Mouse (Mus musculus) hindbrain, embryonic 12.5 days (tissue): ENCODE measurements around the gene Jade1. TPM values are rescaled to one million over a fixed set of nuclear protein-coding genes. Genes with fewer than 3 reads are reported as not detected.

Experiments used
- ATAC-seq: fragments of 200-750 bp; cut with Nextera tagmentation; 2 replicates; pipeline ENCODE4 v1.8.0; 2017; ENCODE audit warnings: moderate TSS enrichment; ENCODE audit not compliant: low FRiP score
- H3K27ac ChIP-seq: fragments of 300-500 bp; sonication (generic); 2 replicates; pipeline ENCODE4 v1.5.1; 2016; ENCODE audit warnings: mild to moderate bottlenecking
- H3K27me3 ChIP-seq: fragments of 300-500 bp; sonication (generic); 2 replicates; pipeline ENCODE4 v1.6.1; 2016; ENCODE audit warnings: mild to moderate bottlenecking
- H3K36me3 ChIP-seq: fragments of 300-500 bp; sonication (generic); 2 replicates; pipeline ENCODE4 v1.6.1; 2016; ENCODE audit warnings: mild to moderate bottlenecking
- H3K4me1 ChIP-seq: fragments of 300-500 bp; sonication (generic); 2 replicates; pipeline ENCODE4 v1.6.1; 2016
- H3K4me2 ChIP-seq: fragments of 300-500 bp; sonication (generic); replicated peaks from 2 replicates; pipeline ENCODE4 v1.6.1; 2016; ENCODE audit warnings: mild to moderate bottlenecking
- H3K4me3 ChIP-seq: fragments of 300-500 bp; sonication (generic); 2 replicates; pipeline ENCODE4 v1.5.1; 2016; ENCODE audit warnings: mild to moderate bottlenecking
- H3K9ac ChIP-seq: fragments of 300-500 bp; sonication (generic); 2 replicates; pipeline ENCODE4 v1.6.1; 2016; ENCODE audit warnings: mild to moderate bottlenecking, moderate library complexity
- H3K9me3 ChIP-seq: fragments of 300-500 bp; sonication (generic); replicated peaks from 2 replicates; pipeline ENCODE4 v1.6.1; 2016; ENCODE audit warnings: mild to moderate bottlenecking
- WGBS: fragments of 180-500 bp; shearing (Covaris S2); methylation state at CpG from one replicate; pipeline ENCODE4 v1.1.7; 2016; 5-methylcytosine and 5-hydroxymethylcytosine counted together
- polyA plus RNA-seq: library from polyadenylated mRNA; unstranded; fragments of >200 nt; fragmentation: Nextera tagmentation; extraction: Ambion mirVana; gene quantifications from 2 replicates; pipeline ENCODE4 v1.2.1, GENCODE M21; 2016

The Jade1 gene
- polyA plus RNA-seq, 1 experiment from 2014 or later = 16.0 TPM

DNA sequence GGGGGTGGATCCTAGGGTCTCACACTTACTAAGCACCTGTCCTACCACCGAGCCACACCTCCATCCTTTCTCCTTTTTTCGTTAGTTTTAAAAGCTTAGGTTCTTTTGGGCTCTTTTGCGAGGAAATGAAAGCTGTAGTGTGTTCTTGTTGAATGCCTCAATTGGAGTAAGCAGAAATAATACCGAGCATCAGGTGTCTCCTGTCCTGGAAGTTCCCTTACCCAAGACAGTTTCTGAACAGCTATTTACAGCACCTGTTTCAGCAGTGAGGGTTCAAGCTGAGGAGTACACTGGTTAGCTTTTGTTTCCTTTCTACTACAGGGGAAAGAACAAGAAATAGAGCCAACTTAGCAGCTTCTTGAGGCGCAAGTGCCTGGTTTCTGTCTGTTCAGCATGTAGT lies 14.4 kb downstream of the Jade1 start:
- Histone ChIP-seq H3K36me3 (no peaks in the 10 kb centered on the region), H3K27me3 (no peaks in the 10 kb centered on the region), H3K4me2 (no peak overlapping the region), H3K4me3 (no peak overlapping the region), H3K27ac (no peak overlapping the region), H3K9ac (no peak overlapping the region), H3K9me3 (no peaks in the 10 kb centered on the region), H3K4me1 (peaks cover 20% of the 10 kb centered on the region)
- no peak for ATAC-seq
- 72% methylated on average over 5 of the region's 5 CpGs for WGBS

DNA sequence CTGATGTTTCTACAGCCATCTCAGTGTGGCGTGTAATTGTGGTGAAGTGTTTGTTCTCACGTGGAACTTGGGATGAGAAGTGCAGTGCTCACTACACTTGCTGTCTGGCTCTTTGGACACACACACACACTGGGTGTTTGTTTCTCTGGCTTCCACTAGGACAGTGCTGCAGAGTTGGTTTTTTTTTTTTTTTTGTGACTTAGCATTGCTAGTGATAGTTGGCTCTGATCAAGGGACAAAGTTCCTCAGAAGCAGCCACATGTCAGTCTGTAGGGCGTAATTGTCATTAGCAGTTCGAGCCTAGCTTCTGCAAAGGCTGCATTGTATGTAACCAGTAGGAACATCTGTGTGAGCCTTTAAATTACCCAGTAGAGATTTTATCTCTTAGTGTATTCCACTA lies 16.6 kb downstream of the Jade1 start:
- H3K9me3 ChIP-seq = no peaks in the 10 kb centered on the region
- H3K4me2 ChIP-seq = no peak overlapping the region
- no peaks in the 10 kb centered on the region for H3K36me3 ChIP-seq
- WGBS = 77% methylated on average over 4 of the region's 4 CpGs
- no peak overlapping the region for H3K9ac ChIP-seq
- ATAC-seq = no peak
- no peak overlapping the region for H3K4me3 ChIP-seq
- peaks cover 22% of the 10 kb centered on the region for H3K4me1 ChIP-seq
- H3K27me3 ChIP-seq = no peaks in the 10 kb centered on the region
- H3K27ac ChIP-seq = no peak overlapping the region

DNA sequence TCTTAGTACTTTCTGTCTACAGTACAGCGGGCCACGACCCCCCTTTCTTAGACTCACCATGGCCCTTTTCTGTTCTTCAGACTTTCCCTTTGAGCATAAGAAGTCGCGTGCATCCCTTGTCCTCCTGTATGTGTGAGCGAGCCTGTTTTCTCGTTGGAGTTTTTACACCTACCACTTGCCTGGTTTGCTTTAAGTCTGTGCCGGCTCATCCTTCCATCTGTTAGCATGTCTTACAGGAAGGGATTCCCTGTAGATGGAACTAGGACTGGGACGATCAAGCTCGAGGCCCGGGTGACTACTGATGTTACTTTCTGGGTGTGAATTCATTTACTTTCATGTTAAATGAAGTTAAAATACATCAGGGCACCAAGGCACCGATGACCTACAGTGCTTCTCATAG lies 17.4 kb downstream of the Jade1 start:
- no peak overlapping the region for H3K27ac ChIP-seq
- 93% methylated on average over 11 of the region's 11 CpGs for WGBS

DNA sequence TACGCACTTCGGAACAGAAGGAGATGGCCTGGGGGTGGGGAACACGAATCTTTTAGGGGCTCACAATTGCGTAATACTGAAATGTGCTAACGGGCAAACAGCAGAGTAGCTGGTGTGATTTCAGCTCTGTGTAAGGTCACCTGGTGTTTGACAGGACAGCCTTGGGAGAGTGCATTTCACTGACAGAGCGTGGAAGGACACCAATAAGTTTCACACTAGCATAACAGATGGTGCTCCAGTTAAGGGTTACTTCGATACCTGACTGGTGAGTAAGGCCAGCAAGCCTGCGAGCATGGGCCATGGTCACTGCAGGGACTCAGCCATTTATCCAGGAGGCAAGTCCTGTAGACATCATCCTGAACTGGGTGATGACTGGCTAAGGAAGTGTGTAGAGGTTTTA lies 18.7 kb downstream of the Jade1 start:
- H3K4me2 ChIP-seq = no peak overlapping the region
- no peak overlapping the region for H3K4me3 ChIP-seq
- H3K27me3 ChIP-seq = no peaks in the 10 kb centered on the region
- WGBS = 84% methylated on average over 8 of the region's 8 CpGs
- no peaks in the 10 kb centered on the region for H3K9me3 ChIP-seq
- peaks cover 19% of the 10 kb centered on the region for H3K4me1 ChIP-seq
- ATAC-seq = no peak
- H3K27ac ChIP-seq = no peak overlapping the region
- H3K36me3 ChIP-seq = no peaks in the 10 kb centered on the region
- no peak overlapping the region for H3K9ac ChIP-seq

More for the DNA sequence above, 17.4 kb downstream of the Jade1 start:
- H3K4me1 ChIP-seq = peaks cover 22% of the 10 kb centered on the region
- H3K36me3 ChIP-seq = no peaks in the 10 kb centered on the region
- no peaks in the 10 kb centered on the region for H3K9me3 ChIP-seq
- no peak overlapping the region for H3K9ac ChIP-seq
- no peak overlapping the region for H3K4me2 ChIP-seq
- H3K27me3 ChIP-seq = no peaks in the 10 kb centered on the region
- no peak overlapping the region for H3K4me3 ChIP-seq
- no peak for ATAC-seq

DNA sequence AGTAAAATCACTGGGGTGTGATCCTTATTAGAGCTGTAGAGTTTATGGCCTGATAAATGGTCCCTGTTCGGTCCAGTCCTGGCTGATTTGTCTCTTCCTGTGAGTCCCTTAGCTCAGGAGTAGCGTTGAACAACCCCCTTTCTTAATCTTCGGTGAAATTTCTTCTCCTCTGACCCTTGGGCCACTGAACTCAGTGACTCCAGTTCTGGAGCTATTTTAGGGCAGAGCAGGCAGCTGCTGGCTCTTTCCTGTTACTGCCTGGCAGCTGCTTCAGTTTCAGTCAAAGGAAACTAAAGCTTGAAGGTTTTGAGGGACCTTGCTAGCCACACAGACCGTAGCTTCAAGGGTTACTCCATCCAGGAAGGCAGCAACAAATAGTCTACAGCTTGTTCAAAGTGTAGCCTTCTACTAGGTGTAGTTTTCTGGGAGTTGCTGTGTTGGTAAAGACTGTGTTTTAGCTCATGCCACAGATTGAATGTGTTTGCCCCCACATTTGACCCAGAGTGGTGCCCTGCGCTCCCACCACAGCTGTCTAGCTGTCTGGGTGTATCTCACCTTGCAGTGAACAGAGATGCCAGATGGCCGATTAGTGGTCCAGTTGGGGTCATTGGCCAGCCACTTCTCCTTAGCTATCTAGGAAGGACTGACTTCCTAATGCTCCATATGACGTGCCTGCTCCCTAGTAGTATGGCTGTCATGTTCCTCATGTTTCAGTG lies 19.3 kb downstream of the Jade1 start:
- H3K27me3 ChIP-seq = no peaks in the 10 kb centered on the region
- H3K4me3 ChIP-seq = no peak overlapping the region
- H3K27ac ChIP-seq = no peak overlapping the region
- H3K4me2 ChIP-seq = no peak overlapping the region
- no peak overlapping the region for H3K9ac ChIP-seq
- WGBS = 70% methylated on average over 7 of the region's 7 CpGs
- H3K4me1 ChIP-seq = peaks cover 22% of the 10 kb centered on the region
- ATAC-seq = no peak
- H3K9me3 ChIP-seq = no peaks in the 10 kb centered on the region
- no peaks in the 10 kb centered on the region for H3K36me3 ChIP-seq

DNA sequence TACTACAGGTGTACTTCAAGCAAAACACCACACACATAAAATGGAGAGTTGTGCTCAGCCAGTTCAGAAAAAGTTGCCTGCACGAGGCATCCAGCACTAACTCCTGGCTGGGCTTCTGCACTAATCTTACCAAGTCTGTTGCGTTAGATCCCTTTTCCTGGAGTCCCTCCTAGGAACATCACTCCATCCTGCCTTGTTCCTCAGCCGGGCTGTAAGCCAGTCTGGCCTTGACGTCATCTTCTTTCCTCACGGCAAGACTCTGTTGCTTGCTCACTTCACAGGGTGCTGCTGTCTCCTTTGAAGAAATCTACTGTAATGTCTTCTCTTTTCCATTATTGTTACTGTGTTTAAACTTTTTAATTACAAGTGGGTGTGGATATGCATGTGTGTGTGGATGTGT lies 20.4 kb downstream of the Jade1 start:
- no peak overlapping the region for H3K4me3 ChIP-seq
- WGBS = 89% methylated on average over 5 of the region's 5 CpGs
- H3K4me1 ChIP-seq = peaks cover 29% of the 10 kb centered on the region
- H3K9me3 ChIP-seq = no peaks in the 10 kb centered on the region
- H3K27ac ChIP-seq = no peak overlapping the region
- no peak overlapping the region for H3K9ac ChIP-seq
- H3K36me3 ChIP-seq = no peaks in the 10 kb centered on the region
- H3K27me3 ChIP-seq = no peaks in the 10 kb centered on the region
- no peak for ATAC-seq
- no peak overlapping the region for H3K4me2 ChIP-seq

DNA sequence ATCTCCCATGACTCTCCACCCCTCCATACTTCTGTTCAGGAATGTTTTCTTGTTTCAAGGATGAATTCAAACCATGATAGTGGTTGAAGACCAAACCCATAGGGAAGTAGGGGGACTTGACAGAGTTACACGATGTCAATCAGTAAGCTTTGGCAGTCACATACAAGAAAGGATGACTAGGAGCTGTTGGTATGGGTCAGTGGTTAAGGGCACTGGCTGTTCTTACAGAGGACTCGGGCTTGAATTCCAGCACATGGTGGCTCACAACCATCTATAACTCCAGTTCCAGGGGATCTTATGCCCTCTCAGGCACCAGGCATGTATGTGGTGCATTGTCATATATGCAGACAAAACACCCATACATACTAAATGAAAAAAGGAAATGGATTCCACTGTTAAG lies 21.7 kb downstream of the Jade1 start:
- Histone ChIP-seq H3K9ac (no peak overlapping the region), H3K27ac (no peak overlapping the region), H3K27me3 (no peaks in the 10 kb centered on the region), H3K4me3 (no peak overlapping the region), H3K9me3 (no peaks in the 10 kb centered on the region), H3K4me2 (no peak overlapping the region), H3K4me1 (peaks cover 34% of the 10 kb centered on the region), H3K36me3 (no peaks in the 10 kb centered on the region)
- no peak for ATAC-seq
- WGBS = 71% methylated on average over 2 of the region's 2 CpGs

DNA sequence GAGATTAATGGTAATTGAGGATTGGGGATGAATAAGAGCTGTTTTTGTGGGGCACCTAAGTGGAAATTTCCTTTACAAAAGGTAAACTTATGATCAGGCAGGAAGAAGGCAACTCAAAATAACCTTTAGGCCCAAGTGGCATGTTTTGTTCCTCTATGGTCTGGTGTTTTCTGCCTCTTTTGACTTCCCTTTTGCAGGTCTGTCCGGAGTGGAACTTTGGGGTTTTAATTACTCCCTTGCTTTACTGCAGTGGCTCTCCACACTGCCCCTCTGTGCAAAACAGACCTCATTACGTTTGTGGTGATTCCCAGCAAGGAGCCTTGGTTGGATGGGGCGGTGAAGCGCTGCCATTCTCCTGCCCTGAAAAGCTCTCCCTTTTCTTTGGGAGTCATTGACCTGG lies 24.3 kb downstream of the Jade1 start:
- H3K27ac ChIP-seq = no peak overlapping the region
- no peak for ATAC-seq
- H3K4me1 ChIP-seq = peaks cover 35% of the 10 kb centered on the region
- no peaks in the 10 kb centered on the region for H3K27me3 ChIP-seq
- H3K36me3 ChIP-seq = no peaks in the 10 kb centered on the region
- no peak overlapping the region for H3K4me3 ChIP-seq
- 34% methylated on average over 4 of the region's 4 CpGs for WGBS
- H3K4me2 ChIP-seq = no peak overlapping the region
- H3K9me3 ChIP-seq = no peaks in the 10 kb centered on the region
- H3K9ac ChIP-seq = no peak overlapping the region

DNA sequence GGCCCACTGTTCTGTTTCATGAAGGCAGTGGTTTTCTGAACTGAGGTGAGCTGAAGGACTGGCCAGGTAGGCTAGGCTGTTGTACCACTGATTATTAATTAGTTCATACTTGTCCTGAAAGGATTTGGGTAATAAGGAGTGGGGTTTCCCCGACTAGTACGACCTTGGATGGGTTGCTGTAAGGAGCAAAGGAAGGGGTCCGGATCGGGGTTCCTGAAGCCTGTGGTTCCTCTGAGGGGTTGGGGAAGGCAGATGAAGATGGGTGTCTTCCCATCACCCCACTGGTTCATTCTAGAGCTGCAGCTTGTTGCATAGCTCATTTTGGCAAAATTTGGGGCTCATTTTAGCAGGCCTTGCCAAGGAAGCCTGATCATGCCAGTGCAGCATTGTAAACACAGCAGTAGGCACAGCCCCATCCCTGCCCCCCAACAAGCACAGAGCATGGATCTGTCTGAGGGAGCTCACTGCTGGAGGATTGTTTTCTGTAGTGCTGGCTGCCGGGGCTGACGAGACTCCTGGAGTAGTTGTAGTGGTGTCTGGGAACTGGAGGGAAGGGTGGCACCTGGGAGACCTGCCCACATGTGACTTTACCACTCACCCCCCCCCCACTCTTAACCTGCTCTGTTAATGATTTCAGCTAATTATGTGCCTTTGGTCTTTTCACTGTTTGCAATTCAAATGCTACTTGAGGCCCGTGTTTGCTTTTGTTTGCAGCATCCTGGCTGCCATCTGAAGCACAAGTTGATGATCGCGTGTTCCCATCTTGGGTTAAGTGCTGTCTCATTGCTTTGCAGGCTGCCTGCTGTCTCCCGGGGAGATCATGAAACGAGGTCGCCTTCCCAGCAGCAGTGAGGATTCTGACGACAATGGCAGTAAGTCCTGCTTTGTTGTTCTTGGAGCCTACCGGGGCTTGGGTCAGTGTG lies 25.1 kb downstream of the Jade1 start:
- Histone ChIP-seq H3K4me2 (0 out of 2 replicates have a peak overlapping the region, but pooled peaks have one; percentile 13), H3K4me1 (peaks cover 28% of the 10 kb centered on the region), H3K27ac (no peak overlapping the region), H3K27me3 (no peaks in the 10 kb centered on the region), H3K9me3 (no peaks in the 10 kb centered on the region), H3K36me3 (no peaks in the 10 kb centered on the region), H3K4me3 (no peak overlapping the region), H3K9ac (no peak overlapping the region)
- WGBS = 35% methylated on average over 14 of the region's 14 CpGs
- no peak for ATAC-seq

DNA sequence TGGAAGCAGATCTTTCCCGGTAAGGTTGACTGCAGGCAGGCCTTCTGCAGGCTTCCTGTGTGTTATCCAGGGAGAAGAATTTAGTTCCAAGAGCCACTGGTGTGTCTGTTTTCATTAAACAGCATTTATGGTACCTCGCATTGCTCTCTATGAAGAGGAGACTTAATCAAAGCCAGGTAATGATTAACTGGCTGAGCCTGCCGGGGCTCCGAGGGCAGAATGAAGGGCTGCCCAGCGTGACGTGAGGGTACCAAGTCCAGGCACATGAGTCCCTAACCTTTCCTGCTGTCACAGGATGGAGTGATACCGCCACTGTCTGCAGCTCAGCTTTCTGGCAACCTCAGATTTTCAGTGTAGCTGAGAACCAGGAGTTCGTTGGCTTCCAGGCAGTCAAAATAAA lies 25.9 kb downstream of the Jade1 start:
- Histone ChIP-seq H3K9me3 (no peaks in the 10 kb centered on the region), H3K27ac (no peak overlapping the region), H3K4me2 (no peak overlapping the region), H3K9ac (no peak overlapping the region), H3K4me3 (no peak overlapping the region), H3K27me3 (no peaks in the 10 kb centered on the region), H3K4me1 (peaks cover 27% of the 10 kb centered on the region), H3K36me3 (no peaks in the 10 kb centered on the region)
- 50% methylated on average over 8 of the region's 8 CpGs for WGBS
- ATAC-seq = no peak

DNA sequence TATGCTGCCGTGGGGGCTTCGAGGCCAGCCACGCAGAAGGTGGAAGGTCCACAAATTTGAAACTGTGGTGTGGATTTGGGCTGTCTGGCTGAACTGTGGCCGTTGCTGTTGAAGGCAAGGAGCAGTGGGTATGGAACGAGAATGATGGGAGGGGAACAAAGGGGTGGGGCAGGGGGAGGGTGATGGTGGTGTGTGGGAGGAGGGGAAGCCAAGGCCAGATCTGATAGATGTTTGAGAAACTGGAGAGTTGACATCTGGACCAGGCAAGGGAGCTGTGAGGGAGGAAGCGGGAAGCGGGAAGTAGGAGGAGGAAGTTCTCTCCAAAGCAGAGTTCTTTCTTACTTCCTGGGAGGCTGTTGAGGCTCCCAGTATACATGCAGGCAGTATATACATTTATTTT lies 26.7 kb downstream of the Jade1 start:
- WGBS = 75% methylated on average over 7 of the region's 7 CpGs
- Histone ChIP-seq H3K9ac (no peak overlapping the region), H3K27ac (no peak overlapping the region), H3K4me2 (no peak overlapping the region), H3K4me3 (no peak overlapping the region), H3K4me1 (peaks cover 30% of the 10 kb centered on the region), H3K27me3 (no peaks in the 10 kb centered on the region), H3K36me3 (no peaks in the 10 kb centered on the region), H3K9me3 (no peaks in the 10 kb centered on the region)
- no peak for ATAC-seq

DNA sequence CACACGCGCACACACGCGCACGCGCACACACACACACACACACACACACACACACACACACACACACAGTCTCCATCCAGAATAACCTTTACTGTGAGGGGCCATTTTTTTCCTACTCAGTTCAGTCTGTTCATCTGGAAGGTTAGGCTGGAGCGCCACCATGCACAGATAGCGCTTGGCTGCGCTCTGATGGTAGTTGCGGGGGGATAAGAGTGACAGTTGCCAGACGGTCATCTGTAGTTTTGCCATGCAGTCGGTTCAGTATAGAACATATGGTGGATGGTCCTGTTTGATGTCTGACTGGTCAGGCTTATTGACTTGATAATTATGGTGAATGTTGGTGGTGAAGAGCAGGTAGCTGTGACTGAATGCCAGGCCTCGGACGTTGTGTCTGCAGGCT lies 27.6 kb downstream of the Jade1 start:
- H3K4me1 ChIP-seq = peaks cover 37% of the 10 kb centered on the region
- no peaks in the 10 kb centered on the region for H3K9me3 ChIP-seq
- H3K27ac ChIP-seq = no peak overlapping the region
- no peaks in the 10 kb centered on the region for H3K27me3 ChIP-seq
- no peak; the same call in 1 of the 2 replicates for ATAC-seq
- H3K9ac ChIP-seq = no peak overlapping the region
- WGBS = 91% methylated on average over 14 of the region's 14 CpGs
- no peak overlapping the region for H3K4me2 ChIP-seq
- H3K36me3 ChIP-seq = no peaks in the 10 kb centered on the region
- no peak overlapping the region for H3K4me3 ChIP-seq
